Mouse (Mus musculus): ENCODE data around the gene Gfod1. TPM values are rescaled to one million over a fixed set of nuclear protein-coding genes. Genes with fewer than 3 reads are reported as not detected.

Gene Gfod1
- total RNA-seq, 2 experiments from 2014 or later, result 4.3 to 5.9 TPM

- intact Hi-C loops (cut with DNase I), result loop anchor here (5.0 kb wide), 2 partner anchors 65 to 100 kb away; no protein-coding TSS in a partner anchor
- no peak for DNase-seq
Observed at GRCm38 (mm10) chr13:43302239-43302638, 1.7 kb downstream of the Gfod1 start.

- intact Hi-C loops (cut with DNase I), result loop anchor here (5.0 kb wide), 2 partner anchors 64 to 99 kb away; no protein-coding TSS in a partner anchor
Observed at GRCm38 (mm10) chr13:43300906-43301305, 3.1 kb downstream of the Gfod1 start.

GRCm38 (mm10) chr13:43300366-43300765 lies 3.6 kb downstream of the Gfod1 start:
- DNase-seq, result no peak
- intact Hi-C loops (cut with DNase I), result loop anchor here (5.0 kb wide), 2 partner anchors 63 to 98 kb away; no protein-coding TSS in a partner anchor

More at GRCm38 (mm10) chr13:43300906-43301305, 3.1 kb downstream of the Gfod1 start:
- no peak for DNase-seq

- intact Hi-C loops (cut with DNase I), result no loop called here
- DNase-seq, result no peak
Observed at GRCm38 (mm10) chr13:43299171-43299570, 4.8 kb downstream of the Gfod1 start.

GRCm38 (mm10) chr13:43297526-43297925 lies 6.4 kb downstream of the Gfod1 start:
- intact Hi-C loops (cut with DNase I), result no loop called here

GRCm38 (mm10) chr13:43296140-43296805 lies 7.7 kb downstream of the Gfod1 start:
- DNase-seq, result no peak
- intact Hi-C loops (cut with DNase I), result no loop called here

More at GRCm38 (mm10) chr13:43297526-43297925, 6.4 kb downstream of the Gfod1 start:
- no peak for DNase-seq

GRCm38 (mm10) chr13:43295684-43296083 lies 8.3 kb downstream of the Gfod1 start:
- intact Hi-C loops (cut with DNase I), result no loop called here
- DNase-seq, result no peak

GRCm38 (mm10) chr13:43294957-43295590 lies 8.9 kb downstream of the Gfod1 start:
- intact Hi-C loops (cut with DNase I), result no loop called here
- no peak for DNase-seq

- intact Hi-C loops (cut with DNase I), result no loop called here
- DNase-seq, result no peak
Observed at GRCm38 (mm10) chr13:43292892-43293291, 11.1 kb downstream of the Gfod1 start.

- intact Hi-C loops (cut with DNase I), result no loop called here
- DNase-seq, result no peak
Observed at GRCm38 (mm10) chr13:43289076-43289475, 14.9 kb downstream of the Gfod1 start.

GRCm38 (mm10) chr13:43288444-43288843 lies 15.5 kb downstream of the Gfod1 start:
- intact Hi-C loops (cut with DNase I), result no loop called here
- no peak for DNase-seq

- no peak for DNase-seq
Observed at GRCm38 (mm10) chr13:43288026-43288425, 15.9 kb downstream of the Gfod1 start.

GRCm38 (mm10) chr13:43286836-43287235 lies 17.1 kb downstream of the Gfod1 start:
- intact Hi-C loops (cut with DNase I), result no loop called here
- DNase-seq, result no peak

More at GRCm38 (mm10) chr13:43288026-43288425, 15.9 kb downstream of the Gfod1 start:
- intact Hi-C loops (cut with DNase I), result no loop called here

GRCm38 (mm10) chr13:43284711-43285151 lies 19.2 kb downstream of the Gfod1 start:
- intact Hi-C loops (cut with DNase I), result no loop called here
- DNase-seq, result no peak

GRCm38 (mm10) chr13:43273906-43274305 lies 30.1 kb downstream of the Gfod1 start:
- intact Hi-C loops (cut with DNase I), result no loop called here
- DNase-seq, result no peak

GRCm38 (mm10) chr13:43272303-43273135 lies 31.5 kb downstream of the Gfod1 start:
- DNase-seq, result no peak
- intact Hi-C loops (cut with DNase I), result no loop called here

GRCm38 (mm10) chr13:43271481-43271880 lies 32.5 kb downstream of the Gfod1 start:
- intact Hi-C loops (cut with DNase I), result no loop called here
- no peak for DNase-seq

GRCm38 (mm10) chr13:43270220-43270597 lies 33.8 kb downstream of the Gfod1 start:
- DNase-seq, result no peak
- intact Hi-C loops (cut with DNase I), result no loop called here

- intact Hi-C loops (cut with DNase I), result no loop called here
- no peak for DNase-seq
Observed at GRCm38 (mm10) chr13:43269460-43270219, 34.3 kb downstream of the Gfod1 start.

All from gastrocnemius, postnatal 36 days (tissue).